Mouse (Mus musculus) liver, postnatal 0 days (tissue): ENCODE results near the gene Smarce1. TPM values are rescaled to one million over a fixed set of nuclear protein-coding genes. Genes with fewer than 3 reads are reported as not detected.
A peak's percentile ranks its signal among the peaks of the same experiment; 100 is the strongest.
"Not testable (repeated sequence)": the region's sequence is repeated elsewhere in the genome, so short reads cannot be mapped to it uniquely, and the experiment has no call there.

ENCODE experiments used
- ATAC-seq: fragments of 200-750 bp; cut with Nextera tagmentation; 2 replicates; pipeline ENCODE4 v1.8.0; 2017; ENCODE audit warnings: mild to moderate bottlenecking, moderate library complexity
- DNase-seq: peaks from one replicate; pipeline ENCODE4 v3.0.0-alpha.2; 2016
- H3K27ac ChIP-seq: fragments of 300-500 bp; sonication (generic); 2 replicates; pipeline ENCODE4 v1.5.1; 2014; ENCODE audit warnings: antibody characterized with exemption, moderate library complexity, mild to moderate bottlenecking, low read depth
- H3K27me3 ChIP-seq: fragments of 300-500 bp; sonication (generic); 2 replicates; pipeline ENCODE4 v1.6.1; 2014; ENCODE audit warnings: low read length, control low read depth, mixed read lengths; ENCODE audit not compliant: insufficient read depth
- H3K36me3 ChIP-seq: fragments of 300-500 bp; sonication (generic); replicated peaks from 2 replicates; pipeline ENCODE4 v1.6.1; 2014; ENCODE audit warnings: mild to moderate bottlenecking, control low read depth, low read length, moderate library complexity, mixed read lengths; ENCODE audit not compliant: insufficient read depth
- H3K4me1 ChIP-seq: fragments of 300-500 bp; sonication (generic); 2 replicates; pipeline ENCODE4 v1.6.1; 2014; ENCODE audit warnings: antibody characterized with exemption, mild to moderate bottlenecking, control low read depth; ENCODE audit not compliant: insufficient read depth
- H3K4me2 ChIP-seq: fragments of 300-500 bp; sonication (generic); 2 replicates; pipeline ENCODE4 v1.6.1; 2014; ENCODE audit warnings: low read depth, mild to moderate bottlenecking, low read length, moderate library complexity, mixed read lengths
- H3K4me3 ChIP-seq: fragments of 300-500 bp; sonication (generic); 2 replicates; pipeline ENCODE4 v1.5.1; 2014; ENCODE audit warnings: low read depth, low read length
- H3K9ac ChIP-seq: fragments of 300-500 bp; sonication (generic); replicated peaks from 2 replicates; pipeline ENCODE4 v1.6.1; 2014; ENCODE audit warnings: mild to moderate bottlenecking, moderate library complexity
- H3K9me3 ChIP-seq: fragments of 300-500 bp; sonication (generic); 2 replicates; pipeline ENCODE4 v1.6.1; 2016; ENCODE audit warnings: mild to moderate bottlenecking, control low read depth, low read length, mixed read lengths
- CTCF ChIP-seq: sonication (generic); IDR thresholded peaks from 2 replicates; pipeline ENCODE4 v1.5.1; 2016; ENCODE audit warnings: antibody characterized with exemption, low read depth
- EP300 ChIP-seq: IDR thresholded peaks from 2 replicates; pipeline ENCODE4 v1.6.1; 2016; ENCODE audit warnings: antibody characterized with exemption, low read depth, mild to moderate bottlenecking
- WGBS: fragments of 180-500 bp; shearing (Covaris S2); extraction: QIAGEN DNeasy Blood & Tissue Kit; methylation state at CpG from one replicate; pipeline ENCODE4 v1.1.7; 2014; ENCODE audit not compliant: insufficient replicate concordance; 5-methylcytosine and 5-hydroxymethylcytosine counted together
- polyA plus RNA-seq: library from polyadenylated mRNA; unstranded; fragments of >200 nt; fragmentation: Nextera tagmentation; extraction: Ambion mirVana; gene quantifications from 2 replicates; pipeline ENCODE4 v1.2.1, GENCODE M21; 2015

Gene Smarce1
- polyA plus RNA-seq, 1 experiment from 2014 or later, result 61.0 TPM

GRCm38 (mm10) chr11:99250241-99250640 lies 19.4 kb upstream of the Smarce1 start:
- Histone ChIP-seq H3K9me3 (no peaks in the 10 kb centered on the region), H3K9ac (no peak overlapping the region), H3K27me3 (no peaks in the 10 kb centered on the region), H3K4me3 (no peak overlapping the region), H3K4me1 (no peaks in the 10 kb centered on the region), H3K27ac (no peak overlapping the region), H3K36me3 (no peaks in the 10 kb centered on the region), H3K4me2 (no peak overlapping the region)
- TF ChIP-seq CTCF (no peak), EP300 (no peak)
- WGBS, result 45% methylated on average over 5 of the region's 5 CpGs
- no peak for ATAC-seq
- no peak for DNase-seq

- peaks cover 2% of the 10 kb centered on the region for H3K4me1 ChIP-seq
- 61% methylated on average over 4 of the region's 4 CpGs for WGBS
Measured at GRCm38 (mm10) chr11:99249115-99249514, 18.3 kb upstream of the Smarce1 start.

GRCm38 (mm10) chr11:99247916-99248315 lies 17.1 kb upstream of the Smarce1 start:
- Histone ChIP-seq H3K9me3 (no peaks in the 10 kb centered on the region), H3K4me3 (no peak overlapping the region), H3K4me2 (no peak overlapping the region), H3K4me1 (peaks cover 7% of the 10 kb centered on the region), H3K9ac (no peak overlapping the region), H3K27ac (no peak overlapping the region), H3K36me3 (no peaks in the 10 kb centered on the region), H3K27me3 (no peaks in the 10 kb centered on the region)
- WGBS, result 89% methylated on average over 4 of the region's 4 CpGs
- ATAC-seq (no peak), DNase-seq (no peak)
- TF ChIP-seq EP300 (no peak), CTCF (no peak)

More at GRCm38 (mm10) chr11:99249115-99249514, 18.3 kb upstream of the Smarce1 start:
- H3K36me3 ChIP-seq, result no peaks in the 10 kb centered on the region
- H3K27me3 ChIP-seq, result no peaks in the 10 kb centered on the region
- TF ChIP-seq CTCF, result peak; percentile 71
- TF ChIP-seq EP300, result no peak
- no peak overlapping the region for H3K4me3 ChIP-seq
- no peak overlapping the region for H3K9ac ChIP-seq
- ATAC-seq (no peak), DNase-seq (peak; percentile 51)
- no peaks in the 10 kb centered on the region for H3K9me3 ChIP-seq
- H3K4me2 ChIP-seq, result no peak overlapping the region
- H3K27ac ChIP-seq, result no peak overlapping the region

GRCm38 (mm10) chr11:99244519-99244918 lies 13.7 kb upstream of the Smarce1 start:
- not testable (repeated sequence) for DNase-seq, ATAC-seq, H3K9me3 ChIP-seq, H3K4me3 ChIP-seq, H3K4me1 ChIP-seq, H3K9ac ChIP-seq, H3K36me3 ChIP-seq, H3K27me3 ChIP-seq, H3K4me2 ChIP-seq, H3K27ac ChIP-seq
- peak; percentile 17; the same call in 1 of the 2 replicates for TF ChIP-seq CTCF
- 46% methylated on average over 3 of the region's 3 CpGs for WGBS

GRCm38 (mm10) chr11:99243820-99244374 lies 13.1 kb upstream of the Smarce1 start, which contains the start of gene Krt222:
TSS of gene Krt222 (minus strand) at chr11:99244085.
- DNase-seq (no peak), ATAC-seq (peak; percentile 31; the same call in 1 of the 2 replicates)
- Histone ChIP-seq H3K27me3 (no peaks in the 10 kb centered on the region), H3K4me2 (peak within 1 kb of the TSS; percentile 66), H3K9ac (peak within 1 kb of the TSS; percentile 37), H3K27ac (no peak within 1 kb of the TSS), H3K4me1 (peaks cover 7% of the 10 kb centered on the region), H3K9me3 (no peaks in the 10 kb centered on the region), H3K36me3 (no peaks in the 10 kb centered on the region), H3K4me3 (peak within 1 kb of the TSS; percentile 30)
- TF ChIP-seq CTCF (no peak), EP300 (no peak)
- WGBS, result 12% methylated on average over 17 of the region's 17 CpGs

GRCm38 (mm10) chr11:99243200-99243819 lies 12.5 kb upstream of the Smarce1 start:
- Histone ChIP-seq H3K9ac (peak overlapping the region; percentile 37; the same call in 1 of the 2 replicates), H3K27me3 (no peaks in the 10 kb centered on the region), H3K4me2 (peak overlapping the region; percentile 66), H3K4me1 (peaks cover 7% of the 10 kb centered on the region), H3K9me3 (no peaks in the 10 kb centered on the region), H3K36me3 (no peaks in the 10 kb centered on the region), H3K27ac (no peak overlapping the region), H3K4me3 (peak overlapping the region; percentile 30)
- DNase-seq (no peak), ATAC-seq (no peak)
- 59% methylated on average over 3 of the region's 3 CpGs for WGBS
- TF ChIP-seq EP300, result no peak
- TF ChIP-seq CTCF, result no peak
